Mouse (Mus musculus) frontal cortex, postnatal 14 days (tissue): ENCODE measurements at regions not wholly inside any gene's neighbourhood (a gene's known extent, or its start where the extent isn't known, plus 50 kb on each side); places are given as distances from the start of the nearest gene placed in this dataset.
"Not testable (repeated sequence)": the region's sequence is repeated elsewhere in the genome, so short reads cannot be mapped to it uniquely, and the experiment has no call there.

ENCODE experiments used
- DNase-seq, 2 experiments: peaks; one replicate each; pipeline ENCODE4 v3.0.0; 2022; ENCODE audit warnings: low spot score in 2 of 2

GRCm38 (mm10) chr8:86280093-86280721 is 300.3 kb downstream of the Abcc12 start:
- DNase-seq, result peak; percentile 29 to 54

DNA sequence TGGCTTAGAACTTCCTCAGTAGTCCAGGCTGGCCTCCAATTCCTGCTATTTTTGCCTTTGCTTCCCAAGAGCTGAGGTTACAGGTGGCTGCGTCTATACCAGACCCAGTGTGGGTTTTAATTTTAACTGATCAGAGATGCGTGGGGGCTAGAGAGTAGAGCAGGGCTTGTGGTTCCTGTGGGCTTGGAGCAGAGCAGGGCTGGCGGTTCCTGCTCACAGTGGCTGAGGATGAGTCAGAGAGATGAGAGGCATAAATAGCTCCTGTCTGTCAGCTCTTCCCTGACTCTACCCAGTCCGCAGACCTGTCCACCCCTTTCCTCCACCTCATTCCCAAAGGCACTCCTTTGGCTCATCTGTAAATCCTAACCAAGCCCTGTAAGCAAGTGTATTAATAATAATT is 304.8 kb downstream of the Abcc12 start:
- no peak for DNase-seq

DNA sequence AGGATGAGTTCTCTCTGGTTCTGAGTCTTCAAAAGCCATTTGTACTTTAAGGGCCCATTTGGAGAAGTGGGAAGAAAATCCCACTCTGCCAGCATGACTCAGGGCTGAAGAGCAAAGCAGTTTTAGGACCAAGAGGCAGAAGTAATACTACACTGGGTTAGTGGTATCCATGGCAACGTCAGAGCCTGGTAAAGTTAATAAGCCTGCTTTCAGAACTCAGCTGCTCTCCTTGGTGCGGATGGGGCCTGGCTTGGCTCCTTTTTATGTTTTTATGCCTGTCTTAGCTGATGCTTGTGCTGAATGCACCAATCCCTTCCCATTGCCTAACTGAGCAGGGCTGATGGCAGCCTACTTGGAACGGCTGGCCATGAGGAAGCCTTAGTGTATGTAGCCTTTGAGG is 306.7 kb downstream of the Abcc12 start:
- peak; percentile 31 to 33 for DNase-seq

DNA sequence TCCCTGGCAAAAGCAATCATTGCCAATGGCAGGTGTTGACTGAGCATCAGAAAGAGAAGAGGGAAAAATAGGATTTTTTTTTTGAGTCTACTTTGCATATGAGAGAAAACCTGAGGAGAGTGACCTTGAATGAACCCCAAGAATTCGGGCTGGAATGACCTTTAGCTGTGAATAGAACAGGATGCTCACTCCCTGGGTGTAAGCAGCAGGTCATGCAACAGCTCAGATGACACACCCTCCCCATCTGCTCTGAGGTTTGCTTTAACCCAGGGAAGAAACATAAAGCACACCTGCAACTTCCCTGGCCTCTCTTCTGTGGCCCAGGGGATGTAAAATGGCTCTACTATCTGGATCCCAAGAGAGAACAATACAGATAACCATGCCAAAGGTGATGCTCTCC is 307.9 kb downstream of the Abcc12 start:
- DNase-seq, result no peak

- no peak for DNase-seq
These were observed 309.0 kb downstream of the Abcc12 start for GRCm38 (mm10) chr8:86271477-86271876.

GRCm38 (mm10) chr8:86258011-86258410 is 322.5 kb downstream of the Abcc12 start:
- no peak for DNase-seq

GRCm38 (mm10) chr8:86255431-86255830 is 325.1 kb downstream of the Abcc12 start:
- DNase-seq, result no peak

DNA sequence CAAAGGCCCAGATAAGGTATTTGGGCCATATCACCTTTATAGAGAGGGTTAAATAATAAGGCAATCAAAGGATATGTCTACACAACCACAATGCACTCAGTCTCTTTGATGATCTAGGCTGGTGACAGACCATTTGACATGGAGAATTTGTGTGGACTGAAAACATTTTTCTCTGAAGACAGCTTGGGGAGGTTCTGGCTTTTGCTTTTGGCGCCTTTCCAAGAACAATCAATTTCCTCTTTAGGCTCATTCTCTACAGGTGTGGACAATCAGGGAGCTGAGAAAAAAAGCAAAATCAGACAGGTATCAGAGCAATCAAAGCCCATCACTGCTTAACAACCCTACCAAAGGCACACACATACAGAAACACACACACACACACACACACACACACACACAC is 325.8 kb downstream of the Abcc12 start:
- no peak for DNase-seq

- DNase-seq, result no peak
These were observed 327.7 kb downstream of the Abcc12 start for GRCm38 (mm10) chr8:86252696-86253355.

- DNase-seq, result no peak
These were observed 345.8 kb downstream of the Abcc12 start for GRCm38 (mm10) chr8:86234696-86235095.

- DNase-seq, result not testable (repeated sequence)
These were observed 348.5 kb downstream of the Abcc12 start for GRCm38 (mm10) chr8:86231994-86232393.

GRCm38 (mm10) chr8:86224851-86225250 is 355.6 kb downstream of the Abcc12 start:
- no peak for DNase-seq

- DNase-seq, result no peak
These were observed 357.8 kb downstream of the Abcc12 start for GRCm38 (mm10) chr8:86222715-86223114.

- DNase-seq, result no peak
These were observed 358.3 kb downstream of the Abcc12 start for GRCm38 (mm10) chr8:86222228-86222627.

GRCm38 (mm10) chr8:86214399-86214798 is 366.1 kb downstream of the Abcc12 start:
- DNase-seq, result no peak

- no peak for DNase-seq
These were observed 368.0 kb downstream of the Abcc12 start for GRCm38 (mm10) chr8:86212461-86212860.

DNA sequence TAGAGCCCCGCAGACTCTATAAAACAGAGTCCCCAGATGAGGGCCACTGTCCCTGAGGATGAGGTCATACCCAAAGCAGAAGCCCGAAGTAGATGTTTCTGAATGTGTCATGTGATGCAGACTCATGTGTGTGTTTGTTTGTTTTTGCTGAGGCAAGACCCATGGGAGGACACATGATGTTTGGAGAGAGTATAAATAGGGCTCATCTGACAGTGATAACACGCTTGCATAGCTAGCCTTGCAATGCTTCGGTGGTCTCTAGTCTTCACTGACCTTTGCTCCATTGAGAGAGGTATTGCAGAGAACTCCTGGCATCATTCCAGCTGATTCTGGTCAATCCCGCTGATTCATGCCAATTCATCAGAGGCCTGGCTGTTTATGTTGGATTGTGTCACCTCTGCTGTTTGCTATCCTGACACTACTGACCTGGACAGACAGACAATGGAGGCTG is 368.1 kb downstream of the Phkb start:
- no peak for DNase-seq

- no peak for DNase-seq
These were observed 363.9 kb downstream of the Phkb start for GRCm38 (mm10) chr8:86204421-86205229.

DNA sequence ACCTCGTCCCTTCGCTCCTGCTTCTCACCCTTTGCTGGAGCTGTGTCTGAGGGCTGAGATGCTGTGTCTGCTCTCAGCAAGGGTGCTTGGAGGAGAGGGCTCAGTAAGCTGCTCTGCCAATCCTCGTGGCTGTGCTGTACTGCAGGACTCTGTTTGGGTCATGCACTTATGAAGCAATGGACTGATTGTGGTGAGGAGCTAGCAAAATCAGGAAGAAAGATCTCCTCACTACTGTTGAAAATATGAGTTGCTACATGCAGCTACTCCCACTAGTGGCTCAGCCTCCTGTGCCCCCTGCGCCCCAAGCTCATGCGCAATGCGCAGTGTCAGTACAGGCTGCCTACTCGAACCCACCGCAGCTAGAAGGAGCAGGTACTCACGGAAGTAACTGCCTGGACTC is 362.3 kb downstream of the Phkb start:
- no peak for DNase-seq

GRCm38 (mm10) chr8:86201830-86202229 is 361.1 kb downstream of the Phkb start:
- no peak for DNase-seq

DNA sequence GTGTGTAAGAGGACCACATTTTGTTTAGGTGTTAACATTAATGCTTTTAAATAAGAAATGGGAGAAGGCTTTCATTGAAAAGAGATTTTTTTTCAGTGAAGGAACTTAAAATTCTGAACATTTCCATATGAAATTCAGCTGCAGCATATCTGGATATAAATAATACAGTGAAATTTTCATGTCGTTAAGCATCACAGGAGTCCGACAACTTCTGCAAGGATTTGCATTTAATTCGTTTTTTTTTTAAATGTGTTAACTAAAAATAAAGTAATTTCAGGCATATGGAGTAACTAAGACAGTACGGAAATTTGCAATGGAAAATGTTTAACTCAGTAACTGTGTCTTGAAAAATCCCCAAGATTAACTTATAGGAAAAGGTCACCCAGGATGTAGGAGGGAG is 351.5 kb downstream of the Phkb start:
- DNase-seq, result no peak

DNA sequence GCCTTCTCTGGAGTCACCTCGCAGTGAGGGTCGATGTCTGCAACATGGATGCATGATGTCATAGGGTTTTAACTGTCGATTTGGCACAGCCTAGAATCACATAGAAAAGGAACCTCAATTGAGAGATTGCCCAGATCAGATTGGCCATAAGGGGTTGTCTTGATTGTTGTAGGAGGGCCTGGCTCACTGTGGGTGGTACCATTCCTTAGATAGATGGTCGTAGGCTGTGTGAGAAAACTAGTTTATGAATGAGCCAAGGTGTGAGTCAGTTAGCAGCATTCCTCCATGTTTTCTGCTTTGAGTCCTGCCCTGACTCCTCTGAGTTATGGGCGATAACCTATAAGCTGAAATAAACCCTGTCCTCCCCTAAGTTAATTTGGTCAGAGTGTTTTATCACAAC is 343.9 kb downstream of the Phkb start:
- DNase-seq, result no peak

- DNase-seq, result no peak
These were observed 340.0 kb downstream of the Phkb start for GRCm38 (mm10) chr8:86180793-86181192.
